Mouse (Mus musculus) lung, embryonic 15.5 days (tissue): ENCODE results near the gene Tmem243. TPM values are rescaled to one million over a fixed set of nuclear protein-coding genes. Genes with fewer than 3 reads are reported as not detected.

Source experiments
- ATAC-seq: fragments of 200-750 bp; cut with Nextera tagmentation; 2 replicates; pipeline ENCODE4 v1.8.0; 2017; ENCODE audit warnings: moderate number of reproducible peaks, borderline replicate concordance; ENCODE audit not compliant: low FRiP score, low TSS enrichment; ENCODE audit errors: extremely low read depth
- H3K27ac ChIP-seq: fragments of 300-500 bp; sonication (generic); 2 replicates; pipeline ENCODE4 v1.5.1; 2015; ENCODE audit warnings: moderate library complexity, mild to moderate bottlenecking, inconsistent platforms
- H3K27me3 ChIP-seq: fragments of 300-500 bp; sonication (generic); 2 replicates; pipeline ENCODE4 v1.6.1; 2015; ENCODE audit warnings: inconsistent platforms
- H3K36me3 ChIP-seq: fragments of 300-500 bp; sonication (generic); 2 replicates; pipeline ENCODE4 v1.6.1; 2015; ENCODE audit warnings: inconsistent platforms
- H3K4me1 ChIP-seq: fragments of 300-500 bp; sonication (generic); 2 replicates; pipeline ENCODE4 v1.6.1; 2015; ENCODE audit warnings: inconsistent platforms
- H3K4me2 ChIP-seq: fragments of 300-500 bp; sonication (generic); 2 replicates; pipeline ENCODE4 v1.6.1; 2015; ENCODE audit warnings: inconsistent platforms, mild to moderate bottlenecking, moderate library complexity
- H3K4me3 ChIP-seq: fragments of 300-500 bp; sonication (generic); 2 replicates; pipeline ENCODE4 v1.5.1; 2015; ENCODE audit warnings: mild to moderate bottlenecking, inconsistent platforms
- H3K9ac ChIP-seq: fragments of 300-500 bp; sonication (generic); 2 replicates; pipeline ENCODE4 v1.6.1; 2015; ENCODE audit warnings: inconsistent platforms
- H3K9me3 ChIP-seq: fragments of 300-500 bp; sonication (generic); 2 replicates; pipeline ENCODE4 v1.6.1; 2016; ENCODE audit warnings: inconsistent platforms
- WGBS: fragments of 180-500 bp; shearing (Covaris S2); methylation state at CpG from one replicate; pipeline ENCODE4 v1.1.7; 2015; 5-methylcytosine and 5-hydroxymethylcytosine counted together
- polyA plus RNA-seq: library from polyadenylated mRNA; unstranded; fragments of >200 nt; fragmentation: Nextera tagmentation; extraction: Ambion mirVana; gene quantifications from 2 replicates; pipeline ENCODE4 v1.2.1, GENCODE M21; 2015

The Tmem243 gene
- polyA plus RNA-seq, 1 experiment from 2014 or later: 49.9 TPM

DNA sequence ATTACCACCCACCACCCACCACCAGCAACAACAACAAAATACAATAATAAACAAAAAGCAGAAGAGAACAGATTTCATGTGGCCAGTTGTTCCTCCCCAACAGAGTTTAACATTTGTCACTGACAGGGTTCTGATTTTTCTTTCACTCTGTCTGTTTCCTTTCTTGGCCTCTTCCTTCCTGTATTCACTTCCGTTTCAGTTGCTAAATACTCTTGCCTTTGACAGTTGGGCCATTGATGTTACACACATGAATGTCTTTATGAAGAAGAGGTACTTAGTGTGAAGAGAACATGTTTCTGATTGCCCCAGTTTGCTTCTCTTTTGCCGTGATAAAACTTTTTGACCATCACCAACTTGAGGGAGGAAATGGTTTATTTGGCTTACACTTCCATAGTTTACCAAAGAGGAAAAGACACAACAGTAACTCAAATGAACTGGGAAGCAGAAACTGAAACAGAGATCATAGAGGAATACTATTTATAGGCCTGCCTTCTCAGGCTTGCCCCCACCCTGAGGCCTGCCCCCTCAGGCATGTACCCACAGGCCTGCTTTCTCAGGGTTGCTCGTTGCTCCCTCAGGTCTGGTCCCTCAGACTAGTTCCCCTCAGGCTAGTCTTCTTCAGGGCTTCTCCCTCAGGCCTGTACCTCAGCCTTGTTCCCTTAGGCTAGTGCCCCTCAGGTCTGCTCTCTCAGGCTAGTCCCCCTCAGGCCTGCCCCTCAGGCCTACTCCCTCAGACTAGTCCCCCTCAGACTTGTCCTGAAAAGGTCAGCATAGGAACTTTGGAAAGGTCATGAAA lies 13.3 kb upstream of the Tmem243 start:
- Histone ChIP-seq H3K27ac (no peak overlapping the region), H3K4me2 (no peak overlapping the region), H3K9ac (no peak overlapping the region), H3K27me3 (no peaks in the 10 kb centered on the region), H3K36me3 (no peaks in the 10 kb centered on the region), H3K4me3 (no peak overlapping the region), H3K9me3 (no peaks in the 10 kb centered on the region), H3K4me1 (no peaks in the 10 kb centered on the region)
- ATAC-seq: 0 out of 2 replicates have a peak, but pooled peaks have one; percentile 23
- WGBS: 47% methylated on average over 3 of the region's 3 CpGs

DNA sequence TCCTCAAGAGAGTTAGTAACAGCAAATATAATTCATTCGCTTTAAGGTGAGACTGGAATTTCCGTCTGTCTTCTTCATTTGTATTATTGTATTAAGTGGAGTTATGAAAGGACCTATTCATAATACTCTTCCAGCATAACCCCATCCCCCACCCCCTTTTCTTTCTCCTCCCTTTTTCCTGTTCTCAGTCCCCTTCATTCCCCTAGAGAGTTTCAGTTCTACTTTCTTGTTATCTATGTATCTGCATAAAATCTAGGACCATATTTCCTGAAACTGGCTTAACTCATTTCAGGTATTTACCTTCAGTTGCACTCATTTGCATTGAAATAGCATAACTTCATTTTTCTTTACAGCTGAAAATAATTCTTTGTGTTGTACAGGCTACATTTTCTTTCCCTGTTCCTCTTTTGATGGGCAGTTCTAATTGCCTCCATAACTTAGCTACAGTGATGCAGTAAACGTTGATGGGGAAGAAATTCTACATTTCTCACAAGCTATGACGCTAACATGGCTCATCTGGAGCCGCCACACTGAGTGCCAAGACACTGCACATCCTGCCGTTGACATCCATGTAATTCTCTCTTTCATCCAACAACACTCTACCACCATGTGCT lies 9.9 kb upstream of the Tmem243 start:
- H3K4me1 ChIP-seq: no peaks in the 10 kb centered on the region
- no peaks in the 10 kb centered on the region for H3K36me3 ChIP-seq

GRCm38 (mm10) chr5:9092716-9093115 lies 7.8 kb upstream of the Tmem243 start:
- no peak for ATAC-seq
- no peaks in the 10 kb centered on the region for H3K9me3 ChIP-seq
- no peak overlapping the region for H3K27ac ChIP-seq
- no peaks in the 10 kb centered on the region for H3K4me1 ChIP-seq
- H3K4me3 ChIP-seq: no peak overlapping the region
- WGBS: 84% methylated on average over 1 of the region's 1 CpGs
- H3K4me2 ChIP-seq: no peak overlapping the region
- H3K9ac ChIP-seq: no peak overlapping the region
- H3K27me3 ChIP-seq: no peaks in the 10 kb centered on the region
- no peaks in the 10 kb centered on the region for H3K36me3 ChIP-seq

More for the DNA sequence above, 9.9 kb upstream of the Tmem243 start:
- Histone ChIP-seq H3K27me3 (no peaks in the 10 kb centered on the region), H3K27ac (no peak overlapping the region), H3K9me3 (no peaks in the 10 kb centered on the region), H3K4me2 (no peak overlapping the region), H3K4me3 (no peak overlapping the region), H3K9ac (no peak overlapping the region)
- no peak for ATAC-seq
- WGBS: 59% methylated on average over 6 of the region's 6 CpGs

- Histone ChIP-seq H3K9me3 (no peaks in the 10 kb centered on the region), H3K4me3 (no peak overlapping the region), H3K4me2 (no peak overlapping the region), H3K4me1 (no peaks in the 10 kb centered on the region), H3K9ac (no peak overlapping the region), H3K27ac (no peak overlapping the region), H3K36me3 (no peaks in the 10 kb centered on the region), H3K27me3 (no peaks in the 10 kb centered on the region)
- 69% methylated on average over 4 of the region's 4 CpGs for WGBS
- no peak for ATAC-seq
Measured at GRCm38 (mm10) chr5:9093490-9093889, 7.0 kb upstream of the Tmem243 start.

DNA sequence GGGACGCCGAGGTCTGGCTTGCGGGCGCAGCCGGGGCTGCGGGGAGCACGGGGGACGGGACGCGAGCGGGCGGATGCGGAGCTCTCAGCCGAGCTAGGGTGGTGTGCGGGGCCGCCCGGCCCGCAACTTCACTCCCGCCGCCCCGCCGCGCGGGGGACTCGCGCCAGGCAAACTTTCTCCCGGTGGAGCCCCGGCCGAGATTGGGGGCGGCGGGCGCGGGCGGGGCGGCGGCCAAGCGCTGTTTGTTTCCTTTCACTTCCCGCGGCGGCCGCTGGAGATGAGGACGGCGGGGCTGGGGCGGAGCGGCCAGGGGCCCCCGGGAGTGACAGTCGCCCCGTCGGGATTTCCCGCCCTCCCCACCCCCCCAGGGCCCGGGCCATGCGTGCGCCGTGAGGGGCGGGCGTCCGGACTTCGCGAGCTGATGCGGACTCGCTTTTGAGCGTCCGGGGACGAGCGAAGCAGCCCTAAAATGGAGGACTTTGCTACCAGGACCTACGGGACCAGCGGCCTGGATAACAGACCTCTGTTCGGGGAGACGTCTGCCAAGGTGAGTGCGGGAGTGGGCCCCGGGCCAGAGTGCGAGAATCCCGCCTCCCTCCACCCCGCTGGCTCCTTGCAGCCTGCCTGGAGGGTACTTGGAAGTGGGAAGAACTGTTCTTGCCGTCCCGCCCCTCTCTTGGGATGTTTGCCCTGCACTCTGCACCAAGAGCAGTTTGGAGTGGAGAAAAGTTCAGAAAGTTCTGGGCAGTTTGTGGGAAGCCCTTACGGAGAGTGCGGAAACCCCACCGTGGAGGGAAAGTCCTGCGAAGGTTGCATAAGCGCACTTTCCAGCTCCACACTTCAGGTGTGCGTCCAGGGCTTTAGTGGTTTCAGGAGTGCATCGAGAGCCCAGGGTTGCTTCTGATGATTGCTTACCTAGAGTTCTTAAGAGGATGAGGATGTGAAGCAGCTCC lies 657 bp downstream of the Tmem243 start:
- Histone ChIP-seq H3K27me3 (no peaks in the 10 kb centered on the region; the same call in 1 of the 2 replicates), H3K27ac (peak overlapping the region; percentile 95), H3K9ac (peak overlapping the region; percentile 73), H3K9me3 (no peaks in the 10 kb centered on the region), H3K36me3 (no peaks in the 10 kb centered on the region), H3K4me2 (peak overlapping the region; percentile 59), H3K4me1 (peaks cover 15% of the 10 kb centered on the region), H3K4me3 (peak overlapping the region; percentile 82)
- ATAC-seq: peak; percentile 86
- under 1% methylated on average over 69 of the region's 83 CpGs for WGBS

DNA sequence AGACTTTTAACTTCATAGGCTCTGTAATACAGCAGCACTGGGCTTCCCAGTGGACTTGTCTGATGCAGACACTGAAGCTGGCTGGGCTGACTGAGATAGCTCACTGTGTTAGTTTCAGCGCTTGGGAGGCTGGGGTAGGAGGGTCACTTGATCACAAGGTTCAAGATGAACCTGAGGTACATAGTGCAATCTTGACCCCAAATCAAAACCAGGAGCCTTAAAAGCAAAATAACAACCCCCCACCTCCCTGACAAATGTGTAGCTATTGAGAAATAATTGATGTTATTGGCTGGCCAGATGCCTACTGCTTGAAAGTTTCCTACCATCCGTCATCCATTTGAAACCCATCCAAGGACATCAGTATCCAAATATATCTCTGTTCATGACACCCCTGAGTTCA lies 2.2 kb downstream of the Tmem243 start:
- H3K36me3 ChIP-seq: no peaks in the 10 kb centered on the region
- peak overlapping the region; percentile 82; the same call in 1 of the 2 replicates for H3K4me3 ChIP-seq
- peak overlapping the region; percentile 36; the same call in 1 of the 2 replicates for H3K27ac ChIP-seq
- peaks cover 20% of the 10 kb centered on the region for H3K4me1 ChIP-seq
- no peak overlapping the region for H3K9ac ChIP-seq
- WGBS: 85% methylated on average over 2 of the region's 2 CpGs
- peak overlapping the region; percentile 59 for H3K4me2 ChIP-seq
- H3K27me3 ChIP-seq: no peaks in the 10 kb centered on the region; the same call in 1 of the 2 replicates
- ATAC-seq: no peak
- no peaks in the 10 kb centered on the region for H3K9me3 ChIP-seq

GRCm38 (mm10) chr5:9103958-9104357 lies 3.5 kb downstream of the Tmem243 start:
- no peak for ATAC-seq
- Histone ChIP-seq H3K9me3 (no peaks in the 10 kb centered on the region), H3K27me3 (no peaks in the 10 kb centered on the region; the same call in 1 of the 2 replicates), H3K4me1 (peaks cover 23% of the 10 kb centered on the region), H3K36me3 (no peaks in the 10 kb centered on the region), H3K9ac (no peak overlapping the region), H3K27ac (no peak overlapping the region), H3K4me3 (no peak overlapping the region), H3K4me2 (no peak overlapping the region; the same call in 1 of the 2 replicates)
- WGBS: 67% methylated on average over 8 of the region's 8 CpGs

DNA sequence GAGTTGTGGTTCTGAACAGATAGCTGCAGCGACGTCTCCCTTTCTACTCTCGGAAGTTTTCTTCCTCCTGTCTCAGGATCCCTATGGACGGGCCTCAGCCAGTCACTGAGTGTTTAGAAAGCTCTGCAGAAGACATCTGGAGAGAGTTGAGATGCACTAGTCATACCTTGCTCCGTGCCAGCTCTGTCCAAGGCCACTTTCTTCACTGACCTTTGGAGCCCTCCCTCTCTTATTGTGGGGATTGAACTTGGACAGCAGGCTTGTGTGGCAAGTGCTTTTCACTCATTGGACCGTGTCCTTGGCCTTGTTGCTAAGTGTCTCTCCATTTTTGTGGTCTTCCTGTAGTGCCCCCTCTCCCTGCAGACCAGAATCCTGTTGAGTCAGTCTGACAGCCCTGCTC lies 6.3 kb downstream of the Tmem243 start:
- H3K9me3 ChIP-seq: no peaks in the 10 kb centered on the region
- peaks cover 20% of the 10 kb centered on the region for H3K4me1 ChIP-seq
- H3K36me3 ChIP-seq: no peaks in the 10 kb centered on the region
- H3K9ac ChIP-seq: no peak overlapping the region
- 66% methylated on average over 6 of the region's 6 CpGs for WGBS
- H3K27me3 ChIP-seq: no peaks in the 10 kb centered on the region
- H3K27ac ChIP-seq: 0 out of 2 replicates have a peak overlapping the region, but pooled peaks have one; percentile 15
- no peak for ATAC-seq
- H3K4me2 ChIP-seq: no peak overlapping the region
- no peak overlapping the region for H3K4me3 ChIP-seq

DNA sequence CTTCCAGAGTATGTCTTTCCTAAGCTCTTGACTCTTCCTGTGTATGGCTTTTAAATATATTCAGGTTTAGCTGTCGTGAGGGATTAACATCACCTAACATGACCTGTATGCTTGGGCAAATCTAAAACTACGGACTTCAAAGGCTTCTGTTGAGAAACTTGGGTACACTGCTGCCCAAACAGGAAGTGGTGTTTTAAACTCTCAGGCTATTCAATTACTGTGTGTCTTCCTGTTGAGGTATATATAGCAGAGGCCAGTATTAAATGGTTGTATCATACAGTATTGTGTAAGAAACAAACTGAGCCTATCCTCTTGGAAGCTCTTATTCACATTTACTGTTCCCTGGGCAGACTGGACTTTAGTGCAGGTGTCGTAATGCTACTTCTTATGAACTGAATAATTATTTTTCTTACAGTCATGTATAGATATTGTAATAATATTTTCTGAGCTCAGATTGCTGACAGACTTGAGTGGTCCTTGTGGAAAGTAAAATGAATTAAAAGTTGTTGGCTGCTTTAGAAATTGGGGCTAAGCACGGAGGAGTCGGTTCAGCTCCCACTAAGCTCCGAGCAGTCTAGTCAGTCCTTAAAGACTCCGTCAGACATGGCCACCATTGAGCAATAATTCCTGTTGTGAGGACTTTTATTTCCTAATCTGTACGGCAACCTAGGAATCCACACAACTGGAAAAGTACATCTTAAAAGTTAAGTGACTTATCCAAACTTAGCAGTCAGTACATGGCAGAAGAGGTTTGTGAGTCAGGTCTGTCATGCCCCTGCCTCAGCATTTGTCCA lies 7.0 kb downstream of the Tmem243 start:
- Histone ChIP-seq H3K4me3 (no peak overlapping the region), H3K4me1 (peaks cover 20% of the 10 kb centered on the region), H3K9ac (no peak overlapping the region), H3K9me3 (no peaks in the 10 kb centered on the region), H3K27ac (0 out of 2 replicates have a peak overlapping the region, but pooled peaks have one; percentile 15), H3K4me2 (no peak overlapping the region), H3K36me3 (no peaks in the 10 kb centered on the region), H3K27me3 (no peaks in the 10 kb centered on the region)
- 60% methylated on average over 8 of the region's 8 CpGs for WGBS
- peak; percentile 13; the same call in 1 of the 2 replicates for ATAC-seq

- Histone ChIP-seq H3K9me3 (no peaks in the 10 kb centered on the region), H3K9ac (no peak overlapping the region), H3K4me1 (peaks cover 17% of the 10 kb centered on the region), H3K4me3 (no peak overlapping the region), H3K27ac (no peak overlapping the region), H3K4me2 (no peak overlapping the region), H3K36me3 (no peaks in the 10 kb centered on the region), H3K27me3 (no peaks in the 10 kb centered on the region)
- 73% methylated on average over 5 of the region's 5 CpGs for WGBS
- no peak for ATAC-seq
Measured at GRCm38 (mm10) chr5:9108490-9108889, 8.0 kb downstream of the Tmem243 start.

DNA sequence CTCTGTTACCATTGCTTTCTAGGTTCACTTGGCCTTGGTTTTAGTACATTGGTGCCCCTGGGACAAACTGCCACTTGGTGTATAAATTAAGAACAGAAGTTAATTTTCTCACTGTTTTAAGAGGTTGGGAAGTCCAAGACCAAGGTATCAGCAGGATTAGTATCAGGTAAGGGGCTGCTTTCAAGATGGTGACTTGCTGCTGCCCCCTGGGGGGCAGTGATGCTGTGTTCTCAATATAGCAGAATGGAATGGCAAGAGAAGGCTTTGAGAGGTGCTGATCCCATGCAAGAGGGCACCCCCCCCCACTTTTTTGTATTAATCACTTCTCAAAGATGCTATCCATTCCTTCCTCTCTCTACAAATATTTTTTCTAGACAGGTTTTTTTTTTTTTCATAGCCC lies 9.1 kb downstream of the Tmem243 start:
- Histone ChIP-seq H3K27ac (no peak overlapping the region), H3K36me3 (no peaks in the 10 kb centered on the region), H3K9me3 (no peaks in the 10 kb centered on the region), H3K4me1 (peaks cover 10% of the 10 kb centered on the region; the same call in 1 of the 2 replicates), H3K4me3 (no peak overlapping the region), H3K4me2 (no peak overlapping the region), H3K27me3 (no peaks in the 10 kb centered on the region), H3K9ac (no peak overlapping the region)
- no peak for ATAC-seq
